Mouse (Mus musculus) lung, postnatal 36 days (tissue): ENCODE results near the gene Tdrd7.

Source experiments
- DNase-seq: peaks from one replicate; pipeline ENCODE4 v3.0.0; 2022; ENCODE audit warnings: mixed read lengths

The Tdrd7 gene

DNA sequence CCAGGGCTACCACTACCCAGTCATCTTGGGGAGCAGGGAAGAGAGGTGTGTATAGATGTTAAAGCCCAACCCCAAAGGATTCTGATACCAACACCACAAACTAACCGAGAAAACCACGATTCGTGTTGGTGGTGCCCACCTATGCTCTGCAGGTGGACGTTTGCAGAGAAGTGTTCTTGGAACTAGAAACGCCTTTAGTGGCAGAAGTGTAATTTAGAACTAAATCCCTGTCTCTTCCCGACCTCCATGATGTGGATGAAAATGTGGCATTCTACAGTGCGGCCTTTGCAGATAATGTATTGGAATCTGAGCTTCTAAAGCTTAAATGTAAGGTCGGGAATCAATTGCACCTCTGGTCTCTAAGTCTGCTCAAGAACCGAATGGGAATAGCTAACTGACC, 7.8 kb downstream of the Tdrd7 start:
- DNase-seq, result no peak

DNA sequence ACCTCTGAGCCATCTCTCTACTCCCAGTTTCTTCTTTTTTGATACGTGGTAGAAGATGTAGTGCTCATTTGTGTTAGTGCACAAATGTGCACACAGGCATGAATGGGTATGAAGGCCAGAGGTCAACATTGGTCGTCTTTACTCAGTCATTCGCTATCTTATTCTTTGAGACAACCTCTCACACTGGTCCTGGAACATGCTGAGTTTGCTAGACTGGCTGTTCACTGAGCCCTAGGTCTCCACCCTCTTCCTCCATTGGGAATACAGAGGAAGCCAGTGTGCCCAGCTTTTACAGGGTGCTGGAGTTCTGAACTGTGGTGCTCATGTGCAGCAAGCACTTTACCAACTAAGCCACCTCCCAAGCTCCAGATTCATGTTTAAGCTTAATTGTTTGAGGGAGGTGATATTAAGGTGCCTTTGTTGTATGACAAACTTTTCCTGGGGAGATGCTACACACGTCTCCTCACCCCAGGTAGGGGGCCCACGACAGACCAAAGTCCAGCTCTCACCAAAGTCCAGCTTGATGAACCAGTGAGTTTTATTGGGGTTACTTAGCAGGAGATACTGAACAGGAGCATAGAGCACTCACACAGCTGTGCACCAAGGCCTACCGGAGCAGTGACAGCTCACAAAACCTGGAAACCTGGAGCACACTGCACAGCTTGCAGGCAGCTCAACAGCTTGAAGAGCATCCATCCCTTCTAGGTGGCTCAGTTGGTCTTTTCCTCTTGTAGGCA, 12.0 kb downstream of the Tdrd7 start:
- DNase-seq, result no peak

DNA sequence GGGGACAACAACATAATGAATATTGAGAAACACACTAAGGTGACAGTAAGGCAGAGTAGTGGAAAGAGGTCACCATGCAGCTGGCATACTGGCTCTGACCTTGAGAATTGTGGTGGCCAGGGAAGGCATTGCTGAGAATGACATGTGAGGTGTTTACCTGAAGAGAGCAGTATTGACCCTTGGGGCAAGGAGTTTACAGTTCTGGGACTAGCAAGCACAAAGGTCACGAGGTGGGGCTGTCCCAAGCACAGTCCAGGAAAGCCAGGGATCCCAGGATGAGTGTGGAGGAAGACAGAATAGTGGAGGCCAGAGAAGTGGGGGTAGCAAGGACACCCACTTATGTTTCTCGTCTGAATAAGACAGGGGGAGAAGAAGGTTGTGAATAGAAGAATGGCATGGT, 14.8 kb downstream of the Tdrd7 start:
- DNase-seq, result no peak

DNA sequence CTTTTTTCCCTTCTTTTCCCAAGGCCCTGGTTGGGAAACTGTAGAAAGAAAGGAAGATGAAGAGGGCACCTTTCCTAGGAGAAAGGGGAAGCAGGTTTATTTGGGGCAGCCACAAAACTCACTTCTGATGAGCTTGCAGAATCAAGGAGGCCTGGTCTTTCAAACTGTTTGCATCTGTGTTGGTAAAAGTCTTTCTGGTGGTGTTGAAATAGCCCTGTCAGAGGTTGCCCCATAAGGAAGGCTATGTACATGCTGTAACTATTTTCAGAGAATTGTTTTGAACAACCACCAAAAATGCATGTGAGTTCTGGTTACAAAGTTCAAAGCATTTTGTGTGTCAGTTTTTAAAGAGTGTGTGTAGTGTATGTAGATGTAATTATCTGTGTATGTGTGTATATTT, 15.9 kb downstream of the Tdrd7 start:
- DNase-seq, result no peak

DNA sequence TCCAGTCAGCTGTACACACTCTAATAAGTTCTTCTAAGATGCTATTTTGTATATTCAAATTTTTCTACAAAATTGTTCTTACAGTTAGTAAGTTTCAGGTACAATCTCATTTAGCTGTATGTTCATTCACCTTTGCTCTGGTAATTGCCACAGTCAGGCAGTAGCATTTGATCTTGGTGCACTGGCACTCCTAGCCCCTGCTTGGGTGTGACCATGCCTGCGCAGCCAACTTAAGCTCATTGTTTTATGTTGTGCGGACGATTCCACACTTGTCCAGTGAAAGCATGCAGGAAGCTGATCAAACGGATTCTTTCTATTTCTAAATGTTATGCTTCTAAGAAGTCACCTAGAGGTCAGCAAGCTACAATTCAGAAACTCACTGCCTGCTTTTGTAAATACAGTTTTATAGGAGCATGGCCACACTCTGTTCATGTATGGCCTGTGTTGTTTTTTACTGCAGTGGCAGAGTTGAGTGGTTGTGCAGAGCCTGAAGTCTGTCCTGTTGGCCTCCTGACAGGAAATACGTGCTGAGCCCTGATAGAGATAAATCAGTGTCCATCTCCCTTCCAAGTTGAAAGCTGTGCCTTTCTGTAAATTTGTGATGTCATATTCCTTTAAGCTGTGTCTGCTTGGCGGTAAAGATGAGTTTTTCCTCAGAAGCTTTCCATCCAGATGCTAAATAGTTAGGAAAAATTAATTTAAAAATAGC, 25.4 kb downstream of the Tdrd7 start:
- DNase-seq, result peak; percentile 43

DNA sequence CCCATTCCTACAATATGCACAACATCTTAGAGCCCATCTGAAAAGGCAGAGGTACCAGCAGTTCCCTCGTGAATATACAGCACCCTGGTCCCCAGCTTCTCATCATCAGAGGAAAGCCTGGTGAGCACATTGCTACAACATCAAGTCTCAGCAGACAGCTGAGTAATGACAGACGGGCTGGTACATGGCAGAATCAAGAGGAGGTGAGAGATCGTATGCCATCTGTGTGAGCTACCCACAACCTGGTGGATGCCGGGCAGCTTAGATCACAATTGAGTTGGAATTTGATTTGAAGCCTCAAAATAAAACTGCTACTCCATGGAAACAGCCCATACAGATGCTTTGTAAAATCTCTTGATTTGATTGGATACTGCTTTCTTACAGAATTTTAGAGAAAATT, 33.4 kb downstream of the Tdrd7 start:
- DNase-seq, result no peak

DNA sequence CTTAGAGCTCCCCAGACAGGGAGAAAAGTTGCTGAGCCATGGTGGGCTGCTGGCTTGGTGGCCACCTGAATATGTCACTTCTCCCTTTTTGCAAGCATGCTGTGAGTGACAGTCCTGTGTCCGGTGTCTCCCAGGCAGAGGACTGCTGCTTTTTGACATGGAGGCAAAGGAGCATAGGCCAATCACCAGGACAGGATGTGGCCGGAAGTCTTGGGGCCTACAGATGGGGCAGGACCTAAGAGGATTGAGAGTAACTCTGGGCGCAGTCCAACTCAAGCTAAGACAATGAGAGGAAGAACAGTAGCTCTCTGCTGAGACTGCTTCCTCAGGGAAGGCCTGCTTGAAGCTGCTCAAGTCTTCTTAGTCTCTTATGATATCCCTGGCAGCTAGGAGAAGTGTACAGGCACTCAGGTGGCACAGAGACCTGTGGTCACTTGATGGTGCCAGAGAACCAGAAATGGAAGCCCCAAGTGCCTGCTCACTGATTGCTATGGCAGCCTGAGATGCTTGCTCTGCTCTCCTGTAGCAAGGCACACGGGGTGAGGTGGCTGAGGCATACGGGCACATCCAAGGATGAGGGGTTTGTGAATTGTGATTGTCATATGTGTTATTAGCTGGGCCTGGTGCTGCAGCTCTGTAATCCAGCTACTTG, 43.1 kb downstream of the Tdrd7 start:
- DNase-seq, result peak; percentile 13

DNA sequence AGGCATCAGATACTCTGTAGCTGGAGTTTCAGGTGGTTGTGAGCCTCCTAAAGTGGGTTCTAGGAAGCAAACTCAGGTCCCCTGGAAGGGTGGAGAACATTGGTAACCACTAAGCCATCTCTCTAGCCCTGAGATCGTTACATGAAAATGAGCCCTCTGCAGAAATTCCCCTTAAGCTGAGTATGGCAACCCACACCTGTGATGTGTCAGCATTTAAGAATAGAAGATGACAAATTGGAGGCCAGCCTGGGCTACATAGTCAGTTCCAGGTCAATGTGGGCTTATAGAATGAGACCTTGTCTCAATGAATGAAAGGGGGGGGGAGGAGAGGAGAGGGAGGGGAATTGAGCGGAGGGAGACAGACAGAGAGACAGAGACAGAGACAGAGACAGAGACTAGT, 46.6 kb downstream of the Tdrd7 start:
- DNase-seq, result no peak

DNA sequence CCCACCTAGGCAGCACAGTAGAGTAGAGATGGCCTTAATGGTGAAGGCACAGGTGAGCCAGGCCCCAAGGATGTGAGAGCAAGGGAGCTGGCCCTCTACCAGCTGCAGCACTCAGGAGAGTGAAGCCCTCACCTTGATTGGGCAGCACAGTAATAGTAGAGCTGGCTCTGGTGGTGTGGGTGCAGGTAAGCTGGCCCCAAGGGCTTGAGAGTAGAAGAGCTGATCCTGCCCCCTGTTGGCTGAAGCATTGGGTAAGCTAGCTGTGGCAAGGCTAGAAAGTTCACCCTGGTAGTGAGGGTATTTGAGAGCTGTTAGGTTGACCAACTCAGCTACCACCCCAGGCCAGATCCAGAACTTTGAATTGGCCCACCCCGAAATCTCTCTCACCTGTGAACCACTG, 50.5 kb downstream of the Tdrd7 start:
- peak; percentile 22 for DNase-seq

DNA sequence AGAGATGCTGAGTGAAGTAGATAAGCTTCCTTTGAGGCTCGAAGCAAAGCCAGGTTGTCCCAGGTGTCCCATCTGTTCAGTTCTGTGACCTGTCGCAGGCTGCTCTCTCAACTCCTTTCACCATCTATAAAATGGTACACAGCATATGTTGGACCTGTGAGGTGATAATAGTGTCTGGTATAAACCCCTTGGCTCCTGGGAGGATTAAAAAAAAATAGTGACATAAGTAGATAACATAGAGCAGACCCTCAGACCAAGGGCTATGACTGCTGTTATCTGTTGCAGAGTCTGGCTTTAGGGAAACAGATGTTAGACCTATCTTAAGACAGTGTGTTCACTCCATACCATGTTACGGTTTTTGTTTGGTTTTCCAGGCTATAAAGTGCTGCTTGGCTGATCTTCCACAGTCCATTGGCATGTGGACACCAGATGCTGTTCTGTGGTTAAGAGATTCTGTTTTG, 57.9 kb downstream of the Tdrd7 start:
- DNase-seq, result no peak

DNA sequence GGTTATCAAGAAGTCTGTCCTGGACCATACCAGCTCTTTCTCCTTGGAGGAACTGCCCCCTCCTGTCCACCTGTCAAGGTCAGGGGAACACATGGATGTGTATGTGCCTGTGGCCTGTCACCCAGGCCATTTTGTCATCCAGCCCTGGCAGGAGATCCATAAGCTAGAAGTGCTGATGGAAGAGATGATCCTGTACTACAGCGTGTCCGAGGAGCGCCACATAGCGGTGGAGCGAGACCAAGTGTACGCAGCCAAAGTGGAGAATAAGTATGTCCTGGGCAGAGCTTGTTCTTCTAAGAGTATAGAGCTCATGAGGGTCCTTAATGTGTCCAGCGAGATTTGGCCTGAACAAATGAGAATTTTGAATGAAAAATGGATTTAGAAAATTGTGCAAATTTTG, 60.8 kb downstream of the Tdrd7 start:
- peak; percentile 75 for DNase-seq

DNA sequence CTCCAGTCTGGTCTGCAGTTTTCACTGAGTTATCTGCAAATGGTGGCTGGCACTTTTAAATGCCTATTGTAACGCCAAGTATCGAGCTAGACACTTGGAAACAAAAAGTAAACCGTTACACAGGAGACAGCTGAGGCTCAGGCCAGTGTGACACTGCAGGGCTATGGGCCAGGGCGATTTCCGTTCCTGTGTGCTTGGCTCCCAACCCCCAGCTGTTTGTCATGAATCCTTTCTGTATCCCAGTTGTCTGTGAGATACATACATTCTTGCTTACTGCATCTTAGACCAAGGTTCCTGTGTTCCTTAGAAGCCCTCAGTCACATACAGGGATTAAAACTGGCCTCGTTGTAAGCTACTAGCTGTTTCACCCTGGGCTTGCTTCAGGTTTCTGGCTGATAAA, 63.1 kb downstream of the Tdrd7 start:
- no peak for DNase-seq

DNA sequence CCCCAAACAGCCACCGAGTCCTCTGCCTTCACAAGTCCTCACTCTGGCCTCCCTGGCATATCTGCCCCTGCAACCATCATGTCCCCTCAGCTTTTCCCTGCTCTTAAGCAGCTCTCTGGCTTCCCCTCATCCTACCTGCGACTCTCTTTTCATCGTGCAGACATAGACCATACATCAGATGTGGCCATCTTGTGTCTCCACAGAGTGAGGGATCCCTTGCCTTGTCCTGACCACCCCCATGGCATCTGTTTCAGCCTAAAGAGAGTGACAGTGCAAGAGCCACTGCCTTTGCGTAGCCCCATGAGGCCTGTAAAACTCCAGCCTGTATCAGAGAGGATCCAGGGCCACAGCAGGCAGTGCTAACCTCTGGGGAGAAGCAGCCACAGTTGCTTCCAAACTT, 63.6 kb downstream of the Tdrd7 start:
- DNase-seq, result no peak

DNA sequence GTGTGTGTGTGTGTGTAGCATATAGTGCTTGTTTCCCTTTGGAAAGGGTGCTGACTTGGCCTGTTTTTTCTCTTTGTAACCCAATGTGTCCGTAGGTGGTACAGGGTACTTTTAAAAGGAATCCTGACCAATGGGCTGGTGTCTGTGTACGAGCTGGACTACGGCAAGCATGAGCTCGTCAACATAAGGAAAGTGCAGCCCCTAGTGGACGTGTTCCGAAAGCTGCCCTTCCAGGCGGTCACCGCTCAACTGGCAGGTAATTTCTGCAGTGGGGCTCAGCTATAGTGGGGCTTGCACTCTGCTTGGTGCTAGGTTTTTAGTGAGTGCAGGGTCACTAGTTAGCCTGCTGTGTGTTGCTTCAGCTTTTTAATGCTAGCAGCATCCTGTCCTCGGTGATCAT, 64.4 kb downstream of the Tdrd7 start:
- peak; percentile 70 for DNase-seq

DNA sequence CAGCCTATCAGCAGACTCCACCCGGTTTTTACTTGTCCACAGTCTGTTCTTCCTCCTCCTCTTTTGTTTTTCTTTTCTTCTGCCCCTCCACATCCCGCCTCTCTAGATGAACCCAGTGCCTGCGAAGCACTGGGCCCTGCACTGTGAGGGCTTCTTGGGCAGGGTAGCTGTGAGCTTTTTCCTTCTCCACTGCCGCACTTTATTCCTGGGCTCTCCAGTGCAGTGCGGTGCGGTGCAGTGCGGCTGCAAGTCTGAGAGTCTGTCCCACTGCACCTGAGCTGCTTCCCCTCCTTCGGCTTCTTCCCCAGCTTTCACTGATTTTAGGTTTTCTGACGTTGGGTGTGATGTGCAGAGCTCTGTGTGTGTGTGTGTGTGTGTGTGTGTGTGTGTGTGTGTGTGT, 67.3 kb downstream of the Tdrd7 start:
- DNase-seq, result no peak

DNA sequence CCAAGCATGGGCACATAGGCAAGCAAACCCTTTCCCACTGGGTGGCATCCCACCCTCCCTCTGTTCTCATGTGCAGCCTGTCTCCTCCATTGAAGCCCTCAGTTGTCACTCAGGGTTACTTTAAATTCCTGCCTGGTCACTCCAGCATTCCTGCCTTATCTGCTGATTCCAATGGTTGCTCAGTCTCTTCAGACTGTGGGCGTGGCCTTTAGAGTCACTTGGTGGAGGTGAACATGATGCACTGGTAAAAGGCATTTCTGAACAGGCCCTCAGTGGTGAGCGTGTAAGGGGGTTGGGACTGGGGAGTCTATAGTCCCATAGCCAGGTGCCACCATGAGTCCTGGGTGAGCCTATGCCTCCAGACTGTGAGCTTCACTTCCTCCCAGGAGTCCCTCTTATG, 68.1 kb downstream of the Tdrd7 start:
- peak; percentile 89 for DNase-seq

DNA sequence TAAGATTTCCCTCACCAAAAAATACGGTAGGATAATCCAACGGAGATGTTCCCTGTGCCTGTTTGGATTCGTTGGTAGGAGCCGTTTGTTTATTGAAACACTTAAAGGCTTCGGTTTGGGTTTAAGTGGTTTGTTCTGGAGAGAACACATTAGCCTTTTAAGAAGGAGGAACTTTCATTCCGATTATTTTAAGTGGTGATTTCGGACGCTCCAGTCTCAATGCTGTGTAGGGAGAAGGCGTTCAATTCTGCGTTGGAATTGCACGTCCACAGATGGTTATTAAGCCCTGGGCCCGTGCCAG, 73.4 kb downstream of the Tdrd7 start:
- peak; percentile 61 for DNase-seq

DNA sequence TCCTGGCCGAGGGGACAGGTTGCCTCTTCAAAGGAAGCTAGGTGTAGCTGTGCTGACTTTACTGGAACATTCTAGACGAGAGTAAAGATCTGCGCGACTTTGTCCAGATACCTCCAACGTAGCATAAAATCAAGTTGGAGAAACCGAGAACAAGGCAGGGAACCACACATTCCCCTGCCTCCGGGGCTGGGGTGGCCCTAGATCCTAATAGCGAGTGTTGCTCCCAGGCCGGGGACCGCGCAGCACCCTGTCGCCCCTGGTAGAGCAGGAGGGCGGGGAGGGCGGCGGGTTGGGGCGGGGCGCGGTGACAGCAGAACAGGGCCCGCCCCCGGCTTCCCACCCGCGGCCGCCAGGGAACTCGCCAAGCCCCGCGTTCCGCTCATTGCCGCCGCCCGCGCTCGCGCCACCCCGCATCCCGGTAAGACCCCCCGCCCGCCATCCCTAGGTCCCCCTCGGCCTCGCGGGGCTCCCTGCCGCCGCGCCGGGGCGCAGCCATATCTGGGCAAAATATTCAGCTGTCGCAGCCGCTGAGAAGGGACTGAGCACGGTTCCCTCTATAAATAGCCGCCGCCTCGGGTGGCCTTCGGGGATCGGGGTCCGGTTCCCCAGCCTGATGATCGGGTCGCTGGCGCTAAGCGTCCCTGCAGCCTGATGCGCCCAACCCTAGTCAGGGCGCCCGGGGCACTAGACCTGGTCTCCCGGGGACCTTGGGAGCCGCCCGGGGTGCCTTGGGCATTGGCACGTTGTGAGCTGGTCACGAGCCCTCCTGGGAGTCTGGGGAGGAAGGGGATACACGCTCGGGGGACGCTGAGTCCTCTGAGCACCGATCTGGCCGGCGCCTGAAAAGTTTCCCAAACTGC, 74.0 kb downstream of the Tdrd7 start, which contains the start of gene Tmod1:
TSS of gene Tmod1 (plus strand) at position 44 of the 860 bp plus-strand sequence.
- DNase-seq, result peak; percentile 78

DNA sequence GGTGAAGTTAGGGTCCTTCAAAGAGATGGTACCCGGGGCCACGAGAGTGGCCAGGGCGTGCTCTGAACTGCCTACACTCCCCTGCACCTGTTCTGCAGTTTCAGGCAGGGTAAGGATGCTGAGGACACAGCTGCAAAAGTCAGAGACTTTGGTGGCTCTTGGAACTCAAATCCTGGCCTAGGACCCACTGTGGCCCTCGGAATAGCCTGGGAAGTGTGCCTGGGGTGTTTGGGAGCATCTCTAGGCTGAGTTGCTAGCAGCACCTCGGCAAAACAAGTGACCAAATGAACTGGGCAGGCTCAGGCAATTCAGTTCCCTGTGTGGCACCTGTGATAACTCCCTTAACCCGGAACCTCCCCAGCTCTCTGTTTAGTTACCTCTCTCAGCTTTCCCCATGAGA, 74.8 kb downstream of the Tdrd7 start:
- no peak for DNase-seq

DNA sequence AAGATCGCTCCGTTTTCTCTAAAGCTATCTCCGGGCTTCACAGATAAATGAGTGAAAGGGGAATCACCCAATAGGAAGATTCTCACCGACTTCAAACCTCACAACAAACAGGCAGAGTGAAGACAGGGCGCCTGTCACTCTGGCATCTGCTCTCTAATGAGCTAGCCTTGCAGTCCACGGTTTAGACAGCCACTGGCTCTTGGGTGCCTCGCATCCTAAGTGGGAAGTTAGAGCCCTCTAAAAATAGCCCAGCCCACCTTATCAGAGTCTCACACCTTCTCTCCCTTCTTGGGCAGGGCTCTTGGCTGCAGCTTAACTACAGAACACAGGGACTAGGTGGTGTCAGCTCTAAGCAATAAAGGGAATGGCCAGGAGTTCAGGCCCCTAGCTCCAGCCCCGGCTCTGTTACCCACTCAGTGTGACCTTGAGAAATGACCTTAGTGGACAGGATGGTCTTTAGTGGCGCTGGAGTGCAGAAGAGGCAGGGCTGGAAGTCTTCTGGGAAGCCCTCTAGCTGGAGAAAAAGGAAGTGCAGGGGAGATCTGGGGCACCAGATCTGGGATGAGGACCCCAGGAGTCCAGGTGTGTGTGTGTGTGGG, 75.6 kb downstream of the Tdrd7 start:
- DNase-seq, result no peak

DNA sequence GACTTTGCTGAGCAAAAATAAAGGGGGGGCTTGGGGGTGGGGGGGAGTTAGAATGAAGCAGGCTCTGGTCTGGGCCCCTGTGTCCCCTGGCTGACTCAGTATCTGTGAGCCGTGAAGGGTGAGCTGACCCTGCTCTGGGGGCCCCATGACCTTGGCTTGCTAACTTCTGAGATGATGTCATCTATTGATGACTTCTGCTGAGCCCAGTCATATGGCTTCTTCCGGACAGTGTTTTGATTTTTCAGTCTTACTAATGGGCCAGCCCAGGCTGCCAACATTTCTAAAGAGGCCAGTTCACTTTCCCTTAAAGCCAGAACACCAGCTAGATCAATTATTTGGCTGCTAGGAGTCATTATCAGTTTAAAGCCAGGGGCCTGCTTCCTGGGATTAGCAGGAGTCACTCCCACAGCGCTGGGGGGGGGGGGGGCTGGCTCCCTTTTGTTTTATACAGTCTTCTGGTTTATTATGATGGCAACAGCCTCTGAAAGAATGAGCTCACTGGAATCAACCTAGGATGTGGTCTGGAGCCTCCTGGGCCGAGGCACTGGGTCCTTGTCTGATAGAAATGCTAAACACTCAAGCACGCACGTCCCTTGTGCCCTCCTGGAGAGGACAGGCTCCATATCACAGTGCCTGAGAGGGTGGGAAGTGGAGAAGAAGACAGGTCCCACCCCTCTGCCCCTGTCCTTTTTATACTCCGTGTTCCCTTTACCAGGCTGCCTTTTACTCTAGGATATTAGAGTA, 76.8 kb downstream of the Tdrd7 start:
- no peak for DNase-seq

DNA sequence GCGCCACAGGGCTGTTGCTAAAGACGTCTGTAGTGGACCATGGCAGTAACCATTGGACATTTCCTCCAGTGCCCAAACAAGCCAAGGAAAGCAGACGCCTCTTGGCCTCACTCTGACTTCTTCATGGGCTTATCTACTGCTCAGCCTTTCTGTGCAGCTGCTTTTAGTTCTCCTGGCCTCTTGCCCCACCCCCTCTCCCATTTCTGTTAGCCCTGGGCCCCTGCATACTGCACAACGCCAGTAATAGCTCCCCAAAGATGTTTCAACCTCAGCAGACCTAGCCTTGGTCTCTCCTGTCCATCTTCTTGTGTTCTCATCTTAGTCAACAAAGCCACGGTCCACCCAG, 77.3 kb downstream of the Tdrd7 start:
- no peak for DNase-seq
